Mouse (Mus musculus) myocyte (in vitro differentiated cells): ENCODE data around the gene Scmh1. TPM values are rescaled to one million over a fixed set of nuclear protein-coding genes. Genes with fewer than 3 reads are reported as not detected.
A peak's percentile ranks its signal among the peaks of the same experiment; 100 is the strongest.

Experiments used
- H3K27me3 ChIP-seq: one replicate; pipeline ENCODE4 v1.6.1; 2011; ENCODE audit not compliant: control insufficient read depth, insufficient read depth, insufficient read length
- H3K36me3 ChIP-seq: one replicate; pipeline ENCODE4 v1.6.1; 2011; ENCODE audit not compliant: control insufficient read depth, insufficient read depth
- H3K4me2 ChIP-seq: one replicate; pipeline ENCODE4 v1.6.1; 2011; ENCODE audit warnings: low read depth, control low read depth
- H3K4me3 ChIP-seq: one replicate; pipeline ENCODE4 v1.5.1; 2011; ENCODE audit warnings: mild to moderate bottlenecking, control low read depth, moderate library complexity
- H3K79me2 ChIP-seq: one replicate; pipeline ENCODE4 v1.6.1; 2011; ENCODE audit not compliant: control insufficient read depth, insufficient read depth
- H3ac ChIP-seq: one replicate; pipeline ENCODE4 v1.6.1; 2011; ENCODE audit not compliant: control insufficient read depth, insufficient read length
- CEBPB ChIP-seq: IDR thresholded peaks from 2 replicates; pipeline ENCODE4 v1.6.1; 2011; ENCODE audit warnings: mild to moderate bottlenecking, moderate library complexity; ENCODE audit not compliant: poor library complexity, insufficient read depth, severe bottlenecking
- E2F4 ChIP-seq: IDR thresholded peaks from one replicate; pipeline ENCODE4 v1.6.1; 2011; ENCODE audit warnings: mild to moderate bottlenecking, control low read depth, moderate library complexity; ENCODE audit not compliant: insufficient read depth
- MAX ChIP-seq: IDR thresholded peaks from one replicate; pipeline ENCODE4 v1.6.1; 2011; ENCODE audit warnings: low read depth, mild to moderate bottlenecking, control low read depth
- MYOD1 ChIP-seq, 3 experiments: IDR thresholded peaks; one replicate each; pipeline ENCODE4 v1.6.1; 2011; ENCODE audit warnings: control low read depth in 2 of 3, low read depth in 2 of 3, mild to moderate bottlenecking in 2 of 3, moderate library complexity in 1 of 3; ENCODE audit not compliant: insufficient read length in 2 of 3, control insufficient read depth in 1 of 3
- MYOG ChIP-seq, 3 experiments: IDR thresholded peaks; one replicate each; pipeline ENCODE4 v1.6.1; 2011; ENCODE audit warnings: control low read depth in 2 of 3, low read depth in 2 of 3, mild to moderate bottlenecking in 2 of 3; ENCODE audit not compliant: insufficient read length in 2 of 3, control insufficient read depth in 1 of 3, insufficient read depth in 1 of 3
- POLR2A ChIP-seq: IDR thresholded peaks from one replicate; pipeline ENCODE4 v1.6.1; 2011; ENCODE audit warnings: low read depth, mild to moderate bottlenecking, control low read depth, moderate library complexity; ENCODE audit not compliant: insufficient read length
- POLR2AphosphoS2 ChIP-seq: IDR thresholded peaks from one replicate; pipeline ENCODE4 v1.6.1; 2011; ENCODE audit warnings: low read depth, control low read depth; ENCODE audit not compliant: insufficient read length
- REST ChIP-seq: IDR thresholded peaks from one replicate; pipeline ENCODE4 v1.6.1; 2011; ENCODE audit warnings: mild to moderate bottlenecking, control low read depth, moderate library complexity; ENCODE audit not compliant: insufficient read depth, insufficient read length
- SRF ChIP-seq: IDR thresholded peaks from one replicate; pipeline ENCODE4 v1.6.1; 2011; ENCODE audit warnings: low read depth; ENCODE audit not compliant: control insufficient read depth, insufficient read length
- TCF12 ChIP-seq: IDR thresholded peaks from one replicate; pipeline ENCODE4 v1.6.1; 2011; ENCODE audit warnings: mild to moderate bottlenecking, control low read depth; ENCODE audit not compliant: poor library complexity, insufficient read depth, severe bottlenecking
- TCF3 ChIP-seq: IDR thresholded peaks from one replicate; pipeline ENCODE4 v1.6.1; 2011; ENCODE audit warnings: low read depth, control low read depth; ENCODE audit not compliant: insufficient read length
- USF1 ChIP-seq: IDR thresholded peaks from one replicate; pipeline ENCODE4 v1.6.1; 2011; ENCODE audit warnings: low read depth, mild to moderate bottlenecking, control low read depth, moderate library complexity
- polyA plus RNA-seq: library from polyadenylated mRNA; unstranded; fragments of >200 nt; fragmentation: generic; extraction: Trizol; gene quantifications from one replicate; pipeline ENCODE4 v1.2.1, GENCODE M21; 2012; ENCODE audit warnings: missing spikeins

Scmh1 gene
- 27.4 TPM for polyA plus RNA-seq

DNA sequence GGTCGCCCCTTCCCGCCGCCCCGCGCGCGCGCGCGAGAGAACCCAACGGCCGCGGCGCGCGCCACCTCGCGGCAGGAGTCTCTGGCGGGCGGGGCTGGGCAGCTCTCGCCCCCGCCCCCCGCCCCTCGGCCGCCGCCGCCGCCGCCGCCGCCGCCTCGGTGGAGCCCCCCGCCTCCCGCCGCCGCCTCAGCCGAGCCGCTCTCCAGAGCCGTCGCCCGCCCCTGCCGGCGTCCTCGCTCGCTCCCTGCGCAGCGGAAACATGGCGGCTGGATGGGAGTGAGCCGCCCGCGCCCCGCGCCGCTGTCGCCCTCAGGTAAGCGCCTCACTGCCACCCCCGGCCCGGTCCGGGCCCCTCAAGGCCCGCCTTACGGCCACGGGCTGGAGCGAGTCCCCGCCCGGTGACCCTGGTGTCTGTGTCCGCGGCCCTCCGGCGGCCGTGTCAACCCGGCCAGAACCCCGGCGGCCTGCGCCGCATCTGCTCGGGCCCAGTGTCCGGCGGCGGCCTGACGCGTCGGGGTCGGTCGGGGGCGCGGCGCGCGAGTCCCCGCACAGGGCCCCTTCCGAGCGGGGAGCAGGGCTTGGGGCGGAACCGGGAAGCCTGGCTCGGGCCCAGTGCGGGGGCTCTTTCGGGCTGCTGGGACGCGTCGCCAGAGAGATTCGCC is at the start of gene Scmh1:
TSS of gene Scmh1 (plus strand) at position 138 of the 662 bp plus-strand sequence.
- Histone ChIP-seq H3K79me2 (peaks cover 5% of the 10 kb centered on the region), H3ac (peak within 1 kb of the TSS; percentile 79), H3K4me2 (peak within 1 kb of the TSS; percentile 83), H3K36me3 (no peaks in the 10 kb centered on the region), H3K4me3 (peak within 1 kb of the TSS; percentile 31), H3K27me3 (no peaks in the 10 kb centered on the region)
- TF ChIP-seq POLR2AphosphoS2: no peak
- TF ChIP-seq TCF3: no peak
- TF ChIP-seq MYOG (IDR thresholded peaks at IDR 0.05; ENCODE audit: control insufficient read depth in 1 of 3, insufficient read depth in 1 of 3, insufficient read length in 2 of 3, low read depth in 2 of 3): peak in 1 of 3 experiments; percentile 1
- no peak for TF ChIP-seq REST
- no peak for TF ChIP-seq MAX
- no peak for TF ChIP-seq SRF
- no peak for TF ChIP-seq E2F4
- TF ChIP-seq USF1: no peak

DNA sequence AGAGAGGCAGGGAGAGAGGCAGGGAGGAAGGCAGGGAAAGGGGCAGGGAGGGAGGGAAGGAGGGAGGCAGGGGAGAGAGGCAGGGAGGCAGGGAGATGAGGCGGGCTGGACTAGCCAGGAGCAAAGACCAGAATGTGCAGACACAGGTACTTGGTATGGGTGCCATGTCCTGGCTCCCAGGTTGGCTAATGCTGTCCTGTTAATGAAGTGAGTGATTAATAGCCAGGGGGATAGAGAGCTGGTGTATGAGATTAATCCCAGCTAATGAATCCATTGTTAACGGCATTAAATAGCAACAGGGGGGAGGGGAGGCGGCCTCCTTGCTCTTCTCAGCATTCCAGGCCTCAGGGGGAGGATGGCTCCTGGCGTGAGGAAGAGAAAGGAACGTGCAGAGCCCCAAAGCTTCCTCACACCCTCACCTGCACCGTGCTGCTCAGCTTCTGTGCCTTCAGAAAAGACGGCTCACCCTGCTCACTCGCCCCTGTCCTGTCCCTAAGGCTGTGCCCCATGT is 45.0 kb upstream of the Scmh1 start:
- peaks cover 33% of the 10 kb centered on the region for H3K27me3 ChIP-seq

DNA sequence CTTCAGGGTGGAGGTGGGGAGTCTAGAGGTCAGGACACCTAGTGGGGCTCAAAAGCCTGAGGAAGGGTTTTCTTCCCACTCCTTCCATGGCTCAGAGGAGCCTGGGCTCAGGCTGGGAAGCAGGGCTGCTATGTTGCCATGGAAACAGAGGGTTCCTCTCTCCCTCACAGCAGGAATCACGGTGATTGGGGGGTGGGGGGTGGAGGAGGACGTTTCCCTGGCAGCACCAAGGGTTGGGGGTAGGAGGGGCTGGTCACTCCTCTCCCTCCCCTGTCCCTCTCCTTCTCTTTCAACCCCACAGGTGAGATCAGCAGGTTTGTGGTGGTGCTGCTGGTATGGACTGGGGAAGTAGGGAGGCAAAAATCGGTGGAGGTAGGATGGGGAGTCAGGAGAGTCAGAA is 40.4 kb upstream of the Scmh1 start:
- Histone ChIP-seq H3K36me3 (no peaks in the 10 kb centered on the region), H3K79me2 (no peaks in the 10 kb centered on the region), H3K27me3 (peaks cover 14% of the 10 kb centered on the region), H3K4me2 (no peak overlapping the region), H3K4me3 (no peak overlapping the region), H3ac (no peak overlapping the region)
- TF ChIP-seq POLR2A (no peak), REST (no peak), TCF12 (no peak), CEBPB (no peak), TCF3 (no peak), POLR2AphosphoS2 (no peak), USF1 (no peak), MAX (no peak), E2F4 (no peak), MYOD1 (IDR thresholded peaks at IDR 0.05; ENCODE audit: control insufficient read depth in 1 of 3, insufficient read length in 2 of 3, low read depth in 2 of 3) (no peak), MYOG (IDR thresholded peaks at IDR 0.05; ENCODE audit: control insufficient read depth in 1 of 3, insufficient read depth in 1 of 3, insufficient read length in 2 of 3, low read depth in 2 of 3) (no peak), SRF (no peak)

More for the DNA sequence above, 45.0 kb upstream of the Scmh1 start:
- Histone ChIP-seq H3K4me2 (no peak overlapping the region), H3K36me3 (no peaks in the 10 kb centered on the region), H3K4me3 (no peak overlapping the region), H3ac (no peak overlapping the region), H3K79me2 (no peaks in the 10 kb centered on the region)
- TF ChIP-seq USF1 (no peak), E2F4 (no peak), MYOD1 (IDR thresholded peaks at IDR 0.05; ENCODE audit: control insufficient read depth in 1 of 3, insufficient read length in 2 of 3, low read depth in 2 of 3) (no peak), MAX (no peak), SRF (no peak)

DNA sequence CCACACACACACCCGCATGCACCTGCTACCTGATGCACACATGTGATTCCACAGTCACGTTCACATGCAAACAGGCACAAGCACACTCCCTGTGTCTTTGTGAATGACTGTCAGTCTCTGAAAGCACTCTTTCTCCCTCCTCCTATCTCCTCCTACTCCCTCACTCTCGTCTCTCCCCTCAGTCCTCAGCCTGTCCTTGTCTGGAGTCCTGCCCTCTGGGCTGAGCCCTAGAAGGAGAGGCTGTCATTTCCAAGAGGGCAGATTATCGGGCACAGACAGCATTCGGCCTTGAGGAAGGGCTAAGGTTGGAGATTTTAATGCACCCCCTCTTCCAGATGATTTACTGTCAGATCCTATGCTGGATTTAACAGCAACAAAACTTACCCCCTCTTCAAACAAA is 39.6 kb upstream of the Scmh1 start:
- H3ac ChIP-seq: no peak overlapping the region
- no peaks in the 10 kb centered on the region for H3K36me3 ChIP-seq
- H3K4me3 ChIP-seq: no peak overlapping the region
- TF ChIP-seq MYOD1 (IDR thresholded peaks at IDR 0.05; ENCODE audit: control insufficient read depth in 1 of 3, insufficient read length in 2 of 3, low read depth in 2 of 3) (no peak), REST (no peak), MAX (no peak), TCF3 (no peak), MYOG (IDR thresholded peaks at IDR 0.05; ENCODE audit: control insufficient read depth in 1 of 3, insufficient read depth in 1 of 3, insufficient read length in 2 of 3, low read depth in 2 of 3) (no peak), SRF (no peak), E2F4 (no peak), TCF12 (no peak), USF1 (no peak), POLR2AphosphoS2 (no peak), CEBPB (no peak), POLR2A (no peak)
- peaks cover 6% of the 10 kb centered on the region for H3K27me3 ChIP-seq
- H3K79me2 ChIP-seq: no peaks in the 10 kb centered on the region
- H3K4me2 ChIP-seq: no peak overlapping the region

DNA sequence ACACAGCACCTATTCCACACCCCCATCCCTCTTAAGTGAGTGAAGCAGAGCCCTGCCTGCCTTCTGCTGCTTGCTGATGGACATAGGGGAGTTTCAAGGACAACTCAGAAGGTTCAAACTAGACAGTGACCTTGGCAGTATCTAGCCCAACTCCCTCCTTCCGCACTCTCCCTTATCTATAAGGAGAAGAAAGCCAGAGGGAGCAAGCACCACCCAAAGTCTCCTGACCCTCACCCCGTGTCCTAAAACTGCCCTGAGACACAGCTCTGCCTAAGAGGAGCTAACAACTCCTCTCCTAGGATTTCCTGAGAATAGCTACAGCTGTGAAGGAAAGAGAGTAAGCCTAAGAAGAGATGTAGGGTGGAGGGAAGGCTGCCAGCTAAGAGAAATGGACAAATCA is 37.0 kb upstream of the Scmh1 start:
- Histone ChIP-seq H3K4me3 (no peak overlapping the region), H3K36me3 (no peaks in the 10 kb centered on the region), H3K79me2 (no peaks in the 10 kb centered on the region), H3ac (no peak overlapping the region), H3K4me2 (no peak overlapping the region), H3K27me3 (no peaks in the 10 kb centered on the region)
- no peak for TF ChIP-seq POLR2AphosphoS2
- TF ChIP-seq USF1: no peak
- TF ChIP-seq POLR2A: no peak
- no peak for TF ChIP-seq E2F4
- no peak for TF ChIP-seq MAX
